Mouse (Mus musculus) neural tube, embryonic 13.5 days (tissue): ENCODE measurements around the gene Nsd1. TPM values are rescaled to one million over a fixed set of nuclear protein-coding genes. Genes with fewer than 3 reads are reported as not detected.

Experiments used
- ATAC-seq: fragments of 200-750 bp; cut with Nextera tagmentation; 2 replicates; pipeline ENCODE4 v1.8.0; 2017; ENCODE audit warnings: low read depth, mild to moderate bottlenecking, moderate TSS enrichment, moderate library complexity
- H3K27ac ChIP-seq: fragments of 300-500 bp; sonication (generic); replicated peaks from 2 replicates; pipeline ENCODE4 v1.5.1; 2015; ENCODE audit warnings: moderate library complexity, mild to moderate bottlenecking, inconsistent platforms
- H3K27me3 ChIP-seq: fragments of 300-500 bp; sonication (generic); 2 replicates; pipeline ENCODE4 v1.6.1; 2015; ENCODE audit warnings: mild to moderate bottlenecking, inconsistent platforms
- H3K36me3 ChIP-seq: fragments of 300-500 bp; sonication (generic); 2 replicates; pipeline ENCODE4 v1.6.1; 2015; ENCODE audit warnings: mild to moderate bottlenecking, inconsistent platforms
- H3K4me1 ChIP-seq: fragments of 300-500 bp; sonication (generic); replicated peaks from 2 replicates; pipeline ENCODE4 v1.6.1; 2015; ENCODE audit warnings: inconsistent platforms
- H3K4me2 ChIP-seq: fragments of 300-500 bp; sonication (generic); 2 replicates; pipeline ENCODE4 v1.6.1; 2015; ENCODE audit warnings: inconsistent platforms, mild to moderate bottlenecking, moderate library complexity
- H3K4me3 ChIP-seq: fragments of 300-500 bp; sonication (generic); 2 replicates; pipeline ENCODE4 v1.5.1; 2015; ENCODE audit warnings: mild to moderate bottlenecking, inconsistent platforms
- H3K9ac ChIP-seq: fragments of 300-500 bp; sonication (generic); 2 replicates; pipeline ENCODE4 v1.6.1; 2015; ENCODE audit warnings: moderate library complexity, mild to moderate bottlenecking, inconsistent platforms
- H3K9me3 ChIP-seq: fragments of 300-500 bp; sonication (generic); 2 replicates; pipeline ENCODE4 v1.6.1; 2016; ENCODE audit warnings: inconsistent platforms
- WGBS: fragments of 180-500 bp; shearing (Covaris S2); methylation state at CpG from one replicate; pipeline ENCODE4 v1.1.7; 2015; 5-methylcytosine and 5-hydroxymethylcytosine counted together
- polyA plus RNA-seq: library from polyadenylated mRNA; unstranded; fragments of >200 nt; fragmentation: Nextera tagmentation; extraction: Ambion mirVana; gene quantifications from 2 replicates; pipeline ENCODE4 v1.2.1, GENCODE M21; 2015

The Nsd1 gene
- polyA plus RNA-seq, 1 experiment from 2014 or later, result 58.1 TPM

GRCm38 (mm10) chr13:55224364-55224763 lies 14.8 kb downstream of the Nsd1 start:
- no peak overlapping the region for H3K9ac ChIP-seq
- peaks cover 4% of the 10 kb centered on the region for H3K4me1 ChIP-seq
- no peaks in the 10 kb centered on the region for H3K27me3 ChIP-seq
- H3K27ac ChIP-seq, result no peak overlapping the region
- H3K9me3 ChIP-seq, result no peaks in the 10 kb centered on the region
- no peak overlapping the region for H3K4me2 ChIP-seq
- WGBS, result 95% methylated on average over 3 of the region's 3 CpGs
- ATAC-seq, result no peak
- no peak overlapping the region for H3K4me3 ChIP-seq
- H3K36me3 ChIP-seq, result peaks cover 75% of the 10 kb centered on the region

DNA sequence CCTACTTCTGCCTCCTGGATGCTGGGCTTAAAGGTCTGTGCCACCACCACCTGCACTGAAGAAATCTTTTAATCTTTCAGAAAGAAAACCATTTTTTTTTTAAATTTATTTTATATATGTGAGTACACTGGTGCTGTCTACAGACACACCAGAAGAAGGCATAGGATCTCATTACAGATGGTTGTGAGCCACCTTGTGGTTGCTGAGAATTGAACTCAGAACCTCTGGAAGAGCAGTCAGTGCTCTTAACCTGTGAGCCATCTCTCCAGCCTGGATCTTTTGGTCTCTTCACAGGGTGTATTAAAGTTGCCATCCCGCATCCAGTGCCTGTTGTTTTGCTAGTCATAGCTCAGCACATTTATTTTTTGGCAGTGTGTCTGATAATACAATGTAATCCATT lies 21.1 kb downstream of the Nsd1 start:
- Histone ChIP-seq H3K9ac (no peak overlapping the region), H3K36me3 (peaks cover 67% of the 10 kb centered on the region), H3K4me2 (no peak overlapping the region), H3K27me3 (no peaks in the 10 kb centered on the region), H3K4me3 (no peak overlapping the region), H3K9me3 (no peaks in the 10 kb centered on the region), H3K27ac (no peak overlapping the region), H3K4me1 (no peaks in the 10 kb centered on the region)
- 89% methylated on average over 1 of the region's 1 CpGs for WGBS
- no peak for ATAC-seq

GRCm38 (mm10) chr13:55243205-55243604 lies 33.6 kb downstream of the Nsd1 start:
- Histone ChIP-seq H3K4me2 (no peak overlapping the region), H3K36me3 (peaks cover 92% of the 10 kb centered on the region), H3K4me1 (0 out of 2 replicates have a peak, but pooled peaks cover 12% of the 10 kb centered on the region), H3K27me3 (no peaks in the 10 kb centered on the region), H3K4me3 (no peak overlapping the region), H3K9me3 (no peaks in the 10 kb centered on the region), H3K27ac (no peak overlapping the region), H3K9ac (no peak overlapping the region)
- 99% methylated on average over 3 of the region's 3 CpGs for WGBS
- no peak for ATAC-seq

GRCm38 (mm10) chr13:55247293-55248030 lies 37.9 kb downstream of the Nsd1 start:
- Histone ChIP-seq H3K4me1 (0 out of 2 replicates have a peak, but pooled peaks cover 15% of the 10 kb centered on the region), H3K27ac (no peak overlapping the region), H3K4me3 (no peak overlapping the region), H3K9me3 (no peaks in the 10 kb centered on the region), H3K9ac (no peak overlapping the region), H3K27me3 (no peaks in the 10 kb centered on the region), H3K4me2 (no peak overlapping the region), H3K36me3 (peaks cover 64% of the 10 kb centered on the region)
- ATAC-seq, result no peak
- whole genome bisulfite sequencing, result 77% methylated on average over 17 of the region's 17 CpGs

DNA sequence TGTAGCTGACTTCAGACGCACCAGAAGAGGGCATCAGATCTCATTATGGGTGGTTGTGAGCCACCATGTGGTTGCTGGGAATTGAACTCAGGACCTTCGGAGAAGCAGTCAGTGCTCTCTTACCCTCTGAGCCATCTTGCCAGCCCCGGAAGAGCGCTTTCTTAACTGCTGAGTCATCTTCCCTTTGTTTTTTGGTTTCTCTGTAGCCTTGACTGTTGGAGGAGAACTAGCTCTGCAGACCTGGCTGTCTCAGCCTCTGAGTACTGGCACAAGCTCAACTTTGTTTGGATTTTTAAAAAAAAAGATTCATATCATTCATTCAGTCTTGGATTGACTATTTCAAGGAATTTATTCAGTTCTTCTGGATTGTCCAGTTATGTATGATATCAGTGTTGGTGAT lies 39.7 kb downstream of the Nsd1 start:
- Histone ChIP-seq H3K27me3 (no peaks in the 10 kb centered on the region), H3K27ac (no peak overlapping the region), H3K4me3 (no peak overlapping the region), H3K9ac (no peak overlapping the region), H3K9me3 (no peaks in the 10 kb centered on the region), H3K36me3 (peaks cover 54% of the 10 kb centered on the region), H3K4me2 (no peak overlapping the region), H3K4me1 (peaks cover 15% of the 10 kb centered on the region; the same call in 1 of the 2 replicates)
- ATAC-seq, result no peak
- WGBS, result 88% methylated on average over 4 of the region's 4 CpGs

DNA sequence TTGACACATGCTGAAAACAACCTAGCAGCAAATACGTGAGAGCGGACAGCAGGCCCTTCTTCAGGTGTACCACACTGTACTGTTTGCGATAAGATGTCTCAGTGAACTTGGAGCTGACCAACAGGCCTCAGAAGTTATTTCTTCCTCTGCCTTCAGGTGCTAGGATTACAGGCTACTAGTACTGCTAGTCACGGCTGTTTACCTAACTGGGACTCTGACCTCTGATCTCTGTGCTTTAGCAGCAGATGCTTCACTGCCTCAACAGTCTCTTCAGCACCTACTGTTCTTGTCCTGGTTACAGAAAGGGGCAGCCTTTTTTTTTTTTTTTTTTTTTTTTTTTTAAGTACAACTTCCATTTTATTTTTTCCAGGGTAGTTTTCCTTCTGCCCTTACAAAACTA lies 43.2 kb downstream of the Nsd1 start:
- no peak for ATAC-seq
- H3K36me3 ChIP-seq, result peaks cover 21% of the 10 kb centered on the region
- 91% methylated on average over 4 of the region's 4 CpGs for WGBS
- no peaks in the 10 kb centered on the region for H3K9me3 ChIP-seq
- peaks cover 8% of the 10 kb centered on the region; the same call in 1 of the 2 replicates for H3K4me1 ChIP-seq
- no peak overlapping the region for H3K4me3 ChIP-seq
- no peak overlapping the region for H3K27ac ChIP-seq
- no peak overlapping the region for H3K4me2 ChIP-seq
- no peaks in the 10 kb centered on the region for H3K27me3 ChIP-seq
- no peak overlapping the region for H3K9ac ChIP-seq

DNA sequence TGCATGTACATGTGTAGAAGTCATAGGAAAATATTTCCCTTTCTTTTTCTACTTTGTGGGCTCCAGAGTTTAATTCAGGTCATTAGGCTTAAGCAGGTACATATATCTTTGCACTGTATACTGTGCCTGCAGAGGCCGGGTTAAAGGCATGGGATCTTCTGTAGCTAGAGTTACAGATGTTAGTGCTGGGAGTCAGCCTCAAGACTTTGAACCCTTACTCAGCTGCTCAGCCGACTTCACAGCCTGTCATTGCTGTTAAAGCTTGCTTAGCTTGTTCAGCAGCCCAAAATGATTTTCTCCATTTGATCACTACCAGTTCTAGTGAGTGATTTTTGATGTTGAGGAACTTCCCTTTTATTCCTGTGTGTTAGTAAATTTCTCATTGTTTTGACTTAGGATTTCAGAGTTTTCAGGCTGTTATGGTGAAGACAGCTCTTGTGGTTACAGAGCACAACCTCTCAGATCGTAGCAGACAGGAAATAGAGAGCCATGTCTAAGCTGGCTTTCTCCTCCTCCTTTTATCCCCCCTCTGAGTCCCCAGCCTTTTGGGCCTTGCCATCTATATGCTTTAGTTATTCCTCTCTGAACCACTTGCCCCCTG lies 45.6 kb downstream of the Nsd1 start:
- no peak for ATAC-seq
- WGBS, result 87% methylated on average over 3 of the region's 3 CpGs
- Histone ChIP-seq H3K4me3 (no peak overlapping the region), H3K4me2 (no peak overlapping the region), H3K9me3 (no peaks in the 10 kb centered on the region), H3K4me1 (peaks cover 8% of the 10 kb centered on the region; the same call in 1 of the 2 replicates), H3K27me3 (no peaks in the 10 kb centered on the region), H3K36me3 (peaks cover 15% of the 10 kb centered on the region), H3K9ac (no peak overlapping the region), H3K27ac (no peak overlapping the region)

DNA sequence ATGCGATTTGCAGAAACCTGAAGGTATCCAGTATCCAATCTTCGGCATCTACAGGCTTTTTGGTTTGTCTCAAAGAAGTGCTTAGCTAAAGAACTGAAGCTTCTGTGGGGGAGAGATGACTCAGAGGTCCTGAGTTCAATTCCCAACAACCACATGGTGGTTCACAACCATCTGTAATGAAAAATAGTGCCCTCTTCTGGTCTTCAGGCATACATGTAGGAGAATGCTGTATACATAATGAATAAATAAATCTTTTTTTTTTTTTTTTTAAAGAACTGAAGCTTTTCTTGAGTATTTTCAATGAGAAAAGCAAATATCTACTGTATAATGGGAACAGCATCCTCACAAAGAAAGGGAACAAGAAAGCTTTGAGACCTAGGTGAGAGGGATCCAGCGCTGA lies 49.1 kb downstream of the Nsd1 start:
- Histone ChIP-seq H3K27ac (no peak overlapping the region), H3K27me3 (no peaks in the 10 kb centered on the region), H3K4me2 (no peak overlapping the region), H3K36me3 (peaks cover 35% of the 10 kb centered on the region), H3K9me3 (no peaks in the 10 kb centered on the region), H3K4me1 (peaks cover 4% of the 10 kb centered on the region; the same call in 1 of the 2 replicates), H3K9ac (no peak overlapping the region), H3K4me3 (no peak overlapping the region)
- WGBS, result 95% methylated on average over 3 of the region's 3 CpGs
- no peak for ATAC-seq

GRCm38 (mm10) chr13:55261521-55261920 lies 51.9 kb downstream of the Nsd1 start:
- Histone ChIP-seq H3K4me3 (no peak overlapping the region), H3K27me3 (no peaks in the 10 kb centered on the region), H3K4me1 (no peaks in the 10 kb centered on the region; the same call in 1 of the 2 replicates), H3K36me3 (peaks cover 50% of the 10 kb centered on the region), H3K27ac (no peak overlapping the region), H3K9ac (no peak overlapping the region), H3K4me2 (no peak overlapping the region), H3K9me3 (no peaks in the 10 kb centered on the region)
- WGBS, result 98% methylated on average over 8 of the region's 8 CpGs
- no peak for ATAC-seq

DNA sequence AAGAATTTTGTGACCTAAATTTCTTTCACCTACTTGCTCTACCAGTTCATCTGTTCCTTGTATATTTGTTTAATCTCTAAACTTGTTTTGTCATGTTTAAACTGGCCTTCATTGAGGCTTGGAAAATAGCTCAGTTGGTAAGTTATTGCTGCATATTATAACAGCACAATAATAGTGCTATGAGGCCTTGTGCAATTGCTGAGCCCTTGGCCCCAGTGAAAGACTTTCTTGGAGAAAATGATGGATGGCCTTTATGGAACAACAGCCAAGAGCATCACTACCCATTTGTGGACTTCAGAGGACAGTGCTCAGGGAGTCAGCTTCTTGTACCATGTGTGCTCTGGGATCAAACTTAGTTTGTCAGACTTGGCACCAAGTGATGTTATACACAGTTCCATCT lies 52.5 kb downstream of the Nsd1 start:
- Histone ChIP-seq H3K27ac (no peak overlapping the region), H3K9me3 (no peaks in the 10 kb centered on the region), H3K4me3 (no peak overlapping the region), H3K36me3 (peaks cover 50% of the 10 kb centered on the region), H3K27me3 (no peaks in the 10 kb centered on the region), H3K4me1 (no peaks in the 10 kb centered on the region), H3K4me2 (no peak overlapping the region), H3K9ac (no peak overlapping the region)
- ATAC-seq, result no peak

- Histone ChIP-seq H3K4me2 (no peak overlapping the region), H3K9me3 (no peaks in the 10 kb centered on the region), H3K27me3 (no peaks in the 10 kb centered on the region), H3K27ac (no peak overlapping the region), H3K36me3 (peaks cover 58% of the 10 kb centered on the region), H3K4me3 (no peak overlapping the region), H3K4me1 (no peaks in the 10 kb centered on the region), H3K9ac (no peak overlapping the region)
- no peak for ATAC-seq
- 81% methylated on average over 5 of the region's 5 CpGs for WGBS
Observed at GRCm38 (mm10) chr13:55277203-55277602, 67.6 kb downstream of the Nsd1 start.

GRCm38 (mm10) chr13:55277646-55278045 lies 68.1 kb downstream of the Nsd1 start:
- ATAC-seq, result no peak
- Histone ChIP-seq H3K36me3 (peaks cover 59% of the 10 kb centered on the region), H3K9me3 (no peaks in the 10 kb centered on the region), H3K9ac (no peak overlapping the region), H3K4me3 (no peak overlapping the region), H3K4me1 (no peaks in the 10 kb centered on the region), H3K27me3 (no peaks in the 10 kb centered on the region), H3K27ac (no peak overlapping the region), H3K4me2 (no peak overlapping the region)
- 93% methylated on average over 5 of the region's 5 CpGs for WGBS

DNA sequence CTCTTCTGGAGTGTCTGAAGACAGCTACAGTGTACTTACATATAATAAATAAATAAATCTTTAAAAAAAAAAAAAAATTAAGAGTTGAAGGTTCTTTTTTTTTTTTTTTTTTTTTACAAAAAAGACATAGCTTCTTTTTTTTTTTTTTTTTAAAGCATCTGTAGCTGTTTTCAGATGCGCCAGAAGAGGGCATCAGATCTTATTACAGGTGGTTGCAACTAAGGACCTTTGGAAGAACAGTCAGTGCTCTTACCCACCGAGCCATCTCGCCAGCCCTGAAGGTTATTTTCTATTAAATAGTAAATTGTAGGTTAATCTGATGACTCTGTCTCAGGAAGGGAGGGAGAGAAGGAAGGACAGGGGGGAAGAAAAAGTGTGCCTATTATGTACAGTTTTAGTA lies 79.3 kb downstream of the Nsd1 start:
- no peak overlapping the region for H3K4me3 ChIP-seq
- H3K4me2 ChIP-seq, result no peak overlapping the region
- 91% methylated on average over 3 of the region's 3 CpGs for WGBS
- ATAC-seq, result no peak
- H3K27ac ChIP-seq, result no peak overlapping the region
- no peaks in the 10 kb centered on the region for H3K27me3 ChIP-seq
- peaks cover 74% of the 10 kb centered on the region for H3K36me3 ChIP-seq
- H3K9ac ChIP-seq, result no peak overlapping the region
- no peaks in the 10 kb centered on the region for H3K4me1 ChIP-seq
- H3K9me3 ChIP-seq, result no peaks in the 10 kb centered on the region
